Mouse (Mus musculus) heart, postnatal 0 days (tissue): ENCODE measurements around the gene Sapcd1. TPM values are rescaled to one million over a fixed set of nuclear protein-coding genes. Genes with fewer than 3 reads are reported as not detected.
A peak's percentile ranks its signal among the peaks of the same experiment; 100 is the strongest.

Experiments used
- ATAC-seq: fragments of 200-750 bp; cut with Nextera tagmentation; 2 replicates; pipeline ENCODE4 v1.8.0; 2017; ENCODE audit warnings: low read depth, moderate number of reproducible peaks, moderate library complexity; ENCODE audit not compliant: insufficient read depth
- DNase-seq: peaks from one replicate; pipeline ENCODE4 v3.0.0-alpha.2; 2016; ENCODE audit warnings: low spot score
- H3K27ac ChIP-seq: fragments of 300-500 bp; sonication (generic); 2 replicates; pipeline ENCODE4 v1.5.1; 2014; ENCODE audit warnings: low read depth, mild to moderate bottlenecking
- H3K27me3 ChIP-seq: fragments of 300-500 bp; sonication (generic); 2 replicates; pipeline ENCODE4 v1.6.1; 2014; ENCODE audit warnings: low read length, mixed read lengths; ENCODE audit not compliant: control insufficient read depth, insufficient read depth
- H3K36me3 ChIP-seq: fragments of 300-500 bp; sonication (generic); replicated peaks from 2 replicates; pipeline ENCODE4 v1.6.1; 2014; ENCODE audit warnings: low read length, mixed read lengths; ENCODE audit not compliant: control insufficient read depth, insufficient read depth
- H3K4me1 ChIP-seq: fragments of 300-500 bp; sonication (generic); 2 replicates; pipeline ENCODE4 v1.6.1; 2014; ENCODE audit warnings: antibody characterized with exemption; ENCODE audit not compliant: control insufficient read depth, insufficient read depth
- H3K4me2 ChIP-seq: fragments of 300-500 bp; sonication (generic); 2 replicates; pipeline ENCODE4 v1.6.1; 2014; ENCODE audit warnings: low read depth, mild to moderate bottlenecking, low read length, moderate library complexity
- H3K4me3 ChIP-seq: fragments of 300-500 bp; sonication (generic); 2 replicates; pipeline ENCODE4 v1.5.1; 2014; ENCODE audit warnings: low read depth, low read length
- H3K9ac ChIP-seq: fragments of 300-500 bp; sonication (generic); replicated peaks from 2 replicates; pipeline ENCODE4 v1.6.1; 2014; ENCODE audit warnings: low read depth, low read length, mixed read lengths
- H3K9me3 ChIP-seq: fragments of 300-500 bp; sonication (generic); replicated peaks from 2 replicates; pipeline ENCODE4 v1.6.1; 2016; ENCODE audit warnings: low read length; ENCODE audit not compliant: control insufficient read depth
- CTCF ChIP-seq: IDR thresholded peaks from 2 replicates; pipeline ENCODE4 v1.5.1; 2016; ENCODE audit warnings: antibody characterized with exemption, control low read depth, low read depth
- EP300 ChIP-seq: IDR thresholded peaks from 2 replicates; pipeline ENCODE4 v1.6.1; 2016; ENCODE audit warnings: antibody characterized with exemption, low read depth
- WGBS: fragments of 180-500 bp; shearing (Covaris S2); extraction: QIAGEN DNeasy Blood & Tissue Kit; methylation state at CpG from one replicate; pipeline ENCODE4 v1.1.7; 2014; 5-methylcytosine and 5-hydroxymethylcytosine counted together
- polyA plus RNA-seq: library from polyadenylated mRNA; unstranded; fragments of >200 nt; fragmentation: Nextera tagmentation; extraction: Ambion mirVana; gene quantifications from 2 replicates; pipeline ENCODE4 v1.2.1, GENCODE M21; 2015
- total RNA-seq: library from RNA; depleted of rRNA; stranded (reverse); fragments of >200 nt; gene quantifications from 2 replicates; pipeline ENCODE4 v1.2.3, GENCODE M21; 2014; ENCODE audit warnings: low replicate concordance

The Sapcd1 gene
- total and polyA plus RNA-seq, 2 experiments from 2014 or later = 1.2 to 2.1 TPM

GRCm38 (mm10) chr17:35063466-35063865, 35.6 kb upstream of the Sapcd1 start:
- H3K9me3 ChIP-seq = no peaks in the 10 kb centered on the region
- H3K4me1 ChIP-seq = peaks cover 14% of the 10 kb centered on the region
- H3K36me3 ChIP-seq = peaks cover 23% of the 10 kb centered on the region
- TF ChIP-seq EP300 (no peak), CTCF (no peak)
- H3K27ac ChIP-seq = no peak overlapping the region
- DNase-seq (no peak), ATAC-seq (no peak)
- H3K27me3 ChIP-seq = peaks cover 44% of the 10 kb centered on the region
- no peak overlapping the region for H3K4me3 ChIP-seq
- H3K4me2 ChIP-seq = no peak overlapping the region
- no peak overlapping the region for H3K9ac ChIP-seq
- 86% methylated on average over 3 of the region's 3 CpGs for WGBS

- Histone ChIP-seq H3K4me2 (no peak overlapping the region), H3K27ac (no peak overlapping the region), H3K9ac (no peak overlapping the region), H3K27me3 (peaks cover 26% of the 10 kb centered on the region), H3K9me3 (no peaks in the 10 kb centered on the region), H3K36me3 (peaks cover 43% of the 10 kb centered on the region), H3K4me1 (peaks cover 14% of the 10 kb centered on the region), H3K4me3 (no peak overlapping the region)
- no peak for DNase-seq
- no peak for TF ChIP-seq EP300
- no peak for TF ChIP-seq CTCF
- 90% methylated on average over 8 of the region's 8 CpGs for WGBS
- ATAC-seq = no peak
Observed at GRCm38 (mm10) chr17:35061299-35061698, 33.5 kb upstream of the Sapcd1 start.

DNA sequence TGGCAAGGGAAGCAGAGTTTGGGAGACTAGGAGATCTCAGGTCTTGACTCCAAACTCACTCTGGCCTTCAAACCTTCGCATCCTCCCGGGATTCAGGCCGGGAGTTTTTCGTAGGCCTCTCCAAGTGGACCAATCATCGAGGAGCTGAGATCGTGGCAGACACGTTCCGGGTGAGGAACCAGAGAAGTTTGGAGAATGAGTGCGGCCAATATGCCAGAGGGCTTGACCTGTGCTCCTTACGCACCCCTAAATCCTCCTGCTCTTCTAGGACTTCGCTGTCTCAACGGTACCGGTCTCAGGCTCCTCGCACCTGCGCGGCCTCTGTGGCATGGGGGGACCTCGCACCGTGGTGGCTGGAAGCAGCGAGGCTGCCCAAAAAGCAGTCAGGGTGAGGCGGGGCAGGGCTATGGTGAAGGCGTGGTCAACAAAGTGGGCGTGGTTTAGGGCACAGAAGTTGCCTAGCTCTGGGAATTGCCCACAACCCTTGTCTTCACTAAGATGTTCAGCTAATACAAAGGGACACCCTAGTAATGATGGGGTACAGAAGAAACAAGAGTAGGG, 33.0 kb upstream of the Sapcd1 start:
- WGBS = 72% methylated on average over 22 of the region's 22 CpGs
- Histone ChIP-seq H3K27me3 (peaks cover 21% of the 10 kb centered on the region; the same call in 1 of the 2 replicates), H3K27ac (no peak overlapping the region), H3K9ac (no peak overlapping the region), H3K9me3 (no peaks in the 10 kb centered on the region), H3K4me2 (peak overlapping the region; percentile 75), H3K4me1 (peaks cover 14% of the 10 kb centered on the region), H3K36me3 (peaks cover 48% of the 10 kb centered on the region), H3K4me3 (peak overlapping the region; percentile 62; the same call in 1 of the 2 replicates)
- TF ChIP-seq EP300 (no peak), CTCF (no peak)
- ATAC-seq (no peak), DNase-seq (no peak)

DNA sequence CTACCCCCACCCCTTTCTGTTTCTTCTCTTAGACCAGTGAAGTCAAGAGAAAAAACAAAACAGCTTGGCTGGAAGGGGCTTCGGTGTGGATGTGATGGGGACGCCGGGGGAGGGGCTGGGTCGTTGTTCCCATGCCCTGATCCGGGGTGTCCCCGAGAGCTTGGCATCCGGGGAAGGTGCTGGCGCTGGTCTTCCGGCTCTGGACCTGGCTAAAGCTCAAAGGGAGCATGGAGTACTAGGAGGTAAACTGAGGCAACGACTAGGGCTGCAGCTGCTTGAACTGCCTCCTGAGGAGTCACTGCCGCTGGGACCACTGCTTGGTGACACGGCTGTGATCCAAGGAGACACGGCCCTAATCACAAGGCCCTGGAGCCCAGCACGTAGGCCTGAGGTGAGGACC, 32.3 kb upstream of the Sapcd1 start:
- H3K9ac ChIP-seq = peak overlapping the region; percentile 71
- H3K27ac ChIP-seq = no peak overlapping the region; the same call in 1 of the 2 replicates
- H3K4me2 ChIP-seq = peak overlapping the region; percentile 75
- no peaks in the 10 kb centered on the region for H3K9me3 ChIP-seq
- peaks cover 7% of the 10 kb centered on the region; the same call in 1 of the 2 replicates for H3K4me1 ChIP-seq
- H3K4me3 ChIP-seq = peak overlapping the region; percentile 62
- H3K36me3 ChIP-seq = peaks cover 56% of the 10 kb centered on the region
- TF ChIP-seq EP300 (no peak), CTCF (no peak)
- 28% methylated on average over 14 of the region's 14 CpGs for WGBS
- DNase-seq (no peak), ATAC-seq (no peak)
- H3K27me3 ChIP-seq = peaks cover 15% of the 10 kb centered on the region; the same call in 1 of the 2 replicates

- under 1% methylated on average over 55 of the region's 57 CpGs for WGBS
- H3K27me3 ChIP-seq = peaks cover 6% of the 10 kb centered on the region; the same call in 1 of the 2 replicates
- peak within 1 kb of the TSS; percentile 87 for H3K27ac ChIP-seq
- H3K4me3 ChIP-seq = peak within 1 kb of the TSS; percentile 62
- peak; percentile 91 for DNase-seq
- no peaks in the 10 kb centered on the region for H3K9me3 ChIP-seq
- ATAC-seq = peak; percentile 92
- H3K9ac ChIP-seq = peak within 1 kb of the TSS; percentile 71
- 0 out of 2 replicates have a peak, but pooled peaks cover 4% of the 10 kb centered on the region for H3K4me1 ChIP-seq
- H3K4me2 ChIP-seq = peak within 1 kb of the TSS; percentile 75
- peaks cover 63% of the 10 kb centered on the region for H3K36me3 ChIP-seq
- peak; percentile 59 for TF ChIP-seq CTCF
- TF ChIP-seq EP300 = peak; percentile 23; the same call in 1 of the 2 replicates
Observed at GRCm38 (mm10) chr17:35058911-35059892, 31.4 kb upstream of the Sapcd1 start, which contains the start of gene Ddah2. Ddah2 (plus strand) TSS chr17:35059035.
